Mouse (Mus musculus) kidney, adult 9 months (tissue): Measurements from ENCODE around the gene Sec14l3.
"Not testable (repeated sequence)": the region's sequence is repeated elsewhere in the genome, so short reads cannot be mapped to it uniquely, and the experiment has no call there.

Experiments
- DNase-seq: peaks from one replicate; pipeline ENCODE4 v3.0.0; 2022

Gene Sec14l3

DNA sequence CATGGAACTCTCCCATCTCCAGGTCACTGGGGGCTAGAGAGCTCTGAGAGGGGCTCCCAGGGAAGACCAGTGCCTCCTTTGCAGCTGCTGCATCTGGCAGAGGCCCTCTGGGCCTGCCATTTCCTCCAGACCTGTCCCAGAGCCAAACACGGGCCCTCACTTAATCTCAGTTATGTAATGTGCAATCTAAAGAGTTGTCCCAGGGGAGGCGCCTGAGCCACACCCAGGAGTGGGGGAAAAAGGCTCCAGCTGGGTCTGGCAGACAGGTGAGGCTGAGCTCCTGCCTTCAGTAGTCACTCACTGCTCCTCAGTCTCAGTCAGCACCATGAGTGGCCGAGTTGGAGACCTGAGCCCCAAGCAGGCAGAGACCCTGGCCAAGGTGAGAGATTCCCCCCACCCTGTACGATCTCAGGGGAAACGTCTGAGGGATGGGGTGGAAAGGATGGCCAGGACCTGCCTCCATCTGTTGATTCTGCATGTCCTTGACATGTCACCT, at the start of gene Sec14l3:
Gene Sec14l3, plus strand, starts transcription at position 215 of the 496 bp plus-strand sequence.
- no peak for DNase-seq

DNA sequence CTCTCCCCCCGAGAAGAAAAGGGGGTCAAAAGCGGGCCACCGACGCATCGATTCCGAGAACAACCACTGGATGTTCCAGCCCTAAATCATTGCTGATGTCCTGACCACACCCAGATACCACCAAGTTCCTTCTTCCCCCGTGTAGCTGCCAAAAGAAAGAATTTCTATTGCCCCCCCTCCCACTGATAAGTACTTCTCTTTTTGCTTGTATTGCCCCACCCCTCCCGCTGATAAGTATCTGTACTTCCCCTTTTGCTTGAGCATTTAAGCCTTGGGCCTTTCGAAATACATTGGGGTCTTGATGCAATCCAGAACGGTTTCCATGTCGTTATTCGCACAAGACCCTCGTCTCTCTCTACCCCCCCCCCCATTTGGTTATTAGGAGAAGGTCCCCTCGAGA, 48.8 kb upstream of the Sec14l3 start:
- DNase-seq, result not testable (repeated sequence)

DNA sequence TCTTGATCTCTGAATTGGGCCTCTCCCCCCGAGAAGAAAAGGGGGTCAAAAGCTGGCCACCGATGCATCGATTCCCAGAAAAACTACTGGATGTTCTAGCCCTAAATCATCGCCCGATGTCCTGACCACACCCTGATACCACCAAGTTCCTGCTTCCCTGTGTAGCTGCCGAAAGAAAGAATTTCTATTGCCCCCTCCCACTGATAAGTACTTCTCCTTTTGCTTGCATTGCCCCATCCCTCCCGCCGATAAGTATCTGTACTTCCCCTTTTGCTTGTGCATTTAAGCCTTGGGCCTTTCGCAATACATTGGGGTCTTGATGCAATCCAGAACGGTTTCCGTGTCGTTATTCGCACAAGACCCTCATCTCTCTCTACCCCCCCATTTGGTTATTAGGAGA, 42.5 kb upstream of the Sec14l3 start:
- DNase-seq, result not testable (repeated sequence)

DNA sequence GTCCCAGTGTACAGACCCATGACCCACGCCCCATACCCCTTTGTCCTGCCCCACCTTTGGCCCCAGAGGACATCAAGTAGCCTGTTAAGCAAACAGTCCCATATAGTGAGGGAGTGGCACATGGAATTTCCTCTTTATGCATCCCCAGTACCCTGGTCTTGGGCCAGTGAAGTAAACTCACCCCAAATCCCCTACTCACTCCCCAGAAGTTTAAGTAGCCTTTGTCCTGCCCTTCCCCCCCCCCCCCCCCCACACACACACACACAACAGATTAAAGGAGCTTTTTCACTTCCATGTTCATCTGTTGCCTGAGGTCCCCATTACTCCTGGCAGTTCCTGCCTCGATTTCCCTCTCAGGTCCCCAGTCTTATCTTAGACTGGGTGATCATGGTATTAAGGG, 41.3 kb upstream of the Sec14l3 start:
- no peak for DNase-seq

DNA sequence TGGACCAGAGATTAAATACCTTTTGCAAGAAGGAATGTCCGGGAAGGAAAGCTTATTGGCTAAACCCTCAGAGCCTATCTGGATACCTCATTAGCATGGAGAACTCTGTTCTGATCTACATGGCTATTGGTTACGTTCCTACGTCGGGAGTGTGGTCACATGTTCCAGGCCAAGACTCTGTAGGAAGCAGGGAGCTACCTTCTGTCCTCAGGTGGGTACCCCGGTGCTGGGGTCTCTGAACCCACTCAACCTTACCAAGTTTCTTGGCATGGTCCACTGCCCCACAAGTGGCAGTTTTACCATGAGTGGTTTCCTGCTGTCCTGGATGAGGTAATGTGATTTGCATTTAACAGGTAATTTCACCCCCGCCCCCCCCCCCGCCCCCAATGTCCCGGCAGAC, 37.6 kb upstream of the Sec14l3 start:
- no peak for DNase-seq

DNA sequence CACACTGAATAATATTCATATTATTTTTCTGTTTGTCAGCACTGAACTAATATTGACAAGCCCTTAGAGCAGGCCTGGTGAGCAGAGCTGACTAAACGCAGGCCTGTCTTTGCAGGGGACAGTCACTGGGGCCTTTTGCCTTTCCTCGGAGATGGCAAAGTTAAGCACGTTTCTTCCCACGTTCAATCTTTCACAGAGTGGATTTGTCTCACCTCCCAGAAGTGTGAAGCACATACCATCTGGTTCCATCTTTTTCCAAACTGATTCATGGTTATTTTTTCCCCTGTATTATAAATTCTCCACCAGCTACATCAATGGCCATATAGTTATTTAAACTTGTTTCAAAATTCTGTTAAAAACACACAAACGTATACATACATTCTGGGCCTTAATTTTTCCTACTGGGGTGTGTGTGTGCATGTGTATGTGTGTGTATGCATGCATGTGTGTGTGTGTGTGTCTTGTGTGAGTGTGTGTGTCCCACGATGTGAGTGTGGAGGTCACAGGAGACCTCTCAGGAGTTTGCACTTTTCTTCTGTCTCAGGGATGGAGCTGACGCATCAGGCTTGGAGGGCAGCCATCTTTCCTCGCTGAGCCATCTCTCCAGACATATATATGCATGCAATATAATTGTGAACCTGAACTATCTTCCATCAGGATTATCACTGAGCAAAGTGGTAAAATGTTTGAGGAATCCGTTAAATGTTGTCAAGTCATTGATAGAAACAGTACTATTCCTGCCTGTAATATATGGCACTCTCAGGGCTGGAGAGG, 36.9 kb upstream of the Sec14l3 start:
- DNase-seq, result no peak

DNA sequence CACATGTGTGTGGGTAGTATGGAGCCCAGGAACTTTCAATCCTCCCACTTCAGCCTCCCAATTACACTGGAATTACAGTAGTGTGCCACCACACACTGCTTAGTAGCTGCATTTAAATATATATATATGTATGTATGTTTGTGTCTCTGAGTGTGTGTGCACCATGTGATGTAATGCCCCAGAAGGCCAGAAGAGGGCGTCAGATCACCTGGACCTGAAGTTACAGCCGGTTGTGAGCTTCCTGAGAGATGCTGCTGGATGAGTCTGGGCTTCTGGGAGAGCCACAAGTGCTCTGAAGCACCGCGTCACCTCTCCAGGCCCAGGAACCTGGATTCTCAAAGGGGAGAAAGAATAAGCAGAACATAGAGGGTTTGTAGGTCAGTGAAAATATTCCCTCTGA, 35.3 kb upstream of the Sec14l3 start:
- DNase-seq, result no peak

DNA sequence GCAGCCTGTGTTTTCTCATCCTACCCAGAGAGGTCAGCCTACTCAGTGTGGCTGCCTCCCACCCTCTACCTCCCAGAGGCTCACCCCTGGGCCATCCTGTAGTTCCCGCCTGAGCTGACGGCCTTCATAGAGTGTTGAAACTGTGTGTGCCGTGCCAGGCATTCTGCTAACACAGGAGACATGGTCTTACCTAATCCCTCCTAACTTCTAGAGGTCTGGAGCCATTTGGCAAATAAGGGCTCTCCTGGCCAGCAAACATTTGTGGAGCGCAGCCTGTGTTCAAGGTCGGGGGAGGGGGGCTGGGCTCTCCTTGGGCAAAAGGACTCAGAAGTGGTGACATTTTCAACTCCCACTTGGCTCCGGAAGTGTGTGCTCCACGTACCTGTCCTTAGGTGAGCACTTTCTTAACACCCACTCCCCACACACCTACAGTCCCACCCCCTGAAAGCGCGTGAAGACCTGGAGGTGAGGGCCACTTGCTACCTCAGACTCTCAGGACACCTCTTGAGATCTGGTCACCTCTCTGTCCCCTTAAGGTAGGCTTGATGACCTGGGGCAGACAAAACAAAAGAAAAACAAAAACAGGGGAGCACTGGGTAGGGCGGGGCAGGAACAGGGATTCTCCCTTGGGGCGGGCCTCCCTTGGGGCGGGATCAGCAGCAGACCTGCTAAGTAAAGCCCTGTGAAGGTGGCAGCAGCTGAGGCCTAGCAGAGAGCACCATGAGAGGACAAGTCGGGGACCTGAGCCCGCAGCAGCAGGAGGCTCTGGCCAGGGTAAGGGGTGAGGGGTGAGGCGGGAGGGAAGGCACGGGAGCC, 33.3 kb upstream of the Sec14l3 start, which contains the start of gene Sec14l4:
Gene Sec14l4, plus strand, starts transcription at position 337 of the 816 bp plus-strand sequence.
- DNase-seq, result no peak

DNA sequence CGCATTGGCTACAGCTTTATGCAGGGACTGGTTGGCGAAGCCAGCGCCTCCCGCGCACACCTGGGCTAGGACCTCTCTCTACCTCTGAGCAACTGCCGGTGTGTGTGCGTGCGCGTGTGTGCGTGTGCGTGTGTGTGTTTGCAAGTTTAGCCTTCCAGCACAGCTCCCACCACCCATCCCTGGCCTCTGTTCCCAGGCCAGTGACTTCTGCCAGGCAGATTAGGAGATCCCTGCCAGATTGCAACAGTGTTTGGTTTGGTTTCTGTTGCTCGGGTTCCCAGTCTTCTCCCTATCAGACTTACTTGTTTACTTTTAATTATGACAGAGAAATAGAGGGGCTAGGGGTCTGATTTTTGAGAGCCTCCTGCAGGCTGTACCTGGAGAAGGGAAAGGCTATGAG, 32.7 kb upstream of the Sec14l3 start:
- DNase-seq, result no peak

DNA sequence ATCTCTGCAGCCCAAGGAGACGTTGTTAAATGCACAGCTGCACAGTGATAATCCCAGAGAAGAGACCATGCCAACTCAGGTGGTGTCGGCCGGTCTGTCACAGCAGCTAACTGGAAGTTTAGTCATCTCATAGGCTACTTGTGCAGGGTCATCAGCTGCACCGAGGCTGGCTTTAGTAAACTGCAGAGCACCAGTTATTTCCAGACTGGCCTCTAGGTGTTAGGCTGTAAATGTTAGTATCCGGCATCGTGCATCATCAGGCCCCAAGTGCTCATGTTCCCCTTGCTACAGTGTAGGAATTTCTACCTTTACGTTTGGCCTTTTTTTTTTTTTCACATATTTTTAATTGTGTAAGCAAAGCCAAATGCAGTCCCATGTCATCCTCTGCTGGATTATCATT, 31.2 kb upstream of the Sec14l3 start:
- DNase-seq, result no peak

DNA sequence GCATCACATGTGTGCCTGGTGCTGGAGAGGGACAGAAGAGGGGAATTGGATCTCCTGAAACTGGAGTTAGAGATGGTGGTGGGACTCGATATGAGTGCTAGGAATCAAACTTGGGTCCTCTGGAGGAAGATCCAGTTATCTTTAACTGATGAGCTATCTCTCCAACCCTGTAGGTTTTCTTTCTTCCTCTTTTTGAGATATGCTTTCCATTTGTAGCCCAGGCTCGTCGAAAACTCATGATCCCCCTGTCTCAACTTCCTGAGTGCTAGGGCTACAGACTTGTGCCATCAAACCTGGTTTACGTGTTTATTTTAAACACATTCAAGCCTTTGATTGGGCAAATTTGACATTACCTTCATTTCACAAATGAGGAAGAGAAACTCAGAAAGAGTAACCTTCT, 30.5 kb upstream of the Sec14l3 start:
- no peak for DNase-seq

DNA sequence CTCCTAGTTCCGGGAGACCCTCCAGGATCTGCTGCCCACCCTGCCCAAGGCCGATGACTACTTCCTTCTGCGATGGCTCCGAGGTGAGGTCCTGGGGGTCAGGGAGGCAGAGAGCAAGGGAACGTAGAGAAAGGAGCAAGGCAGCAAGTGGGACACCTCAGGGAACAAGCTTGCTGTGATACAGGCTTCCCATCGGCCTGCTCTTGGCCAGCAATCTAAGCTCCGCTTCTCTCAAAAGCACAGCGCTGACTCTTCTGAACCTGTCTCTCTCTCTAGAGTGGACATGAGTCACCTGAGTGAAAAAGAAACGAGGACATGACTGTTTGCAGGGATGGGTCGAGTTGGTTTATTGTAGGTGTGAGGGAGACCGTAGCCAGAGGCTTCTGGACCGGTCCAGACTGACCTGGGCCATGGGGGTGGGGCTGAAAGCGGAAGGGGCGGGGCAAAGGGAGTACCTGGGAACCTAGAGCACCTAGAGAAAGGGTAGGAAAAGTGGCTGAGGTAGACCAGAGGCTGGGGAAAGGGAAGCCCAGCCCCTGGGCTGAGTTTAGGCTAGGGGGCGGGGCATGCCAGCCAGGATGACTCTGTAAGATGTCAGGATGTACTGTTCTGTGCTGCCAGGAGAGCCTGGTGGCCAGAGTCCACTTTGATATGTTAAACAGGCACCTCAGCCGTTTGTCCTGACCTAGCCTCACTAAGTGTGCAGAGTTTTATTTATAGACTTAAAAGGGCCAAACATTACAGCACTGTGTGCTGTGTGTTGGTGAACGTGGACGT, 29.3 kb upstream of the Sec14l3 start:
- DNase-seq, result peak; percentile 57

DNA sequence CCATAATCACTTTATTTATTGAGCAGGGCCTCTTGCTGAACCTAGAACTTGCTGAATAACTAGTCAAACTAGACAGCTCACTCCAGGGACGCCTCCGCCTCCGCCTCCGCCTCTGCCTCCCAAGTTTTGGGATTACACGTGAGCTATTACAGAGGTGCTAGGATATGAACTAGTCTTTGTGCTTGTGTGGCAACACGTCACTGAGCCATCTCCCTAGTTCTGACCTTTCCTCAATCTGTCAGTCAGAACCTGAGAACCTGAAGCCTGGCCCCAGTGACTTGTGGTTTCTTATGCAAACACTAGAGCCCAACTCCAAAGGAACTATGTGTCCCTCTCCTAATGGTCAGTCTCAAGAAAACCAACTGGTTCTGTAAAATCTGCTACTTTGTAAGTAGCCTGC, 28.7 kb upstream of the Sec14l3 start:
- DNase-seq, result no peak

DNA sequence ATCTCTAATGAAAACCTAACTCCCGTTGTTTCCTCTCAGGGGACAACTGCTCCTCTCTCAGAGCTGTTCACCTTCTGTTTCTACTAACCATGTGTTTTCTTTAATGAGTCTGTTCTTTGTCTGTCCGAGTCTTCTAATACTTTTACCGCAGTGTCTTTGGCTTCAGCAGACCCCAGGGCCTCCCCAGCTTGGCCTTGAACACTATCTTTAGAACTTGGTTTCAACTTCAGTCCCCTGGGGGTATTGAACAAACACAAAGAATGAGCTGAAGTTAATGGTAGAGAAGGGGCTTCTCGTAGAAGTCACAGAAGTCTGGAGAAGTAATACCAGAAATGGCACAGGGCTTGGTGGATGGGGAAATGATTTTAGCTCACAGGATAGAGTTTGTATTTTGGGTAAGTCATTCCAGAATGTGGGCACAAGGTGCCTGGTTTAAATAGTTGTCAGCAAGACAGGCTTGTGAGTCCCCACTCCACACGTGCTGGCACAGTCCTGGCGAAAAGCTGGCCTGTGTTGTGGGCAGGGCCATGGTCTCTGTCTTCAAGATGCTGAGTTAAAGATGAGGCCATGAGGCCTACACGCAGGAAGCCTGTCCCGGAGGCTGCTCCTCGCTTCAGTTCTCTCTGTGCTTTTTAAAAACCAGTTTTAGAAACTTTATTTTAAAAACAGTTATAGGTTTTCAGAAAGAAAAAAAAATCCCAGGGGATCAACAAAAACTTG, 28.1 kb upstream of the Sec14l3 start:
- no peak for DNase-seq

DNA sequence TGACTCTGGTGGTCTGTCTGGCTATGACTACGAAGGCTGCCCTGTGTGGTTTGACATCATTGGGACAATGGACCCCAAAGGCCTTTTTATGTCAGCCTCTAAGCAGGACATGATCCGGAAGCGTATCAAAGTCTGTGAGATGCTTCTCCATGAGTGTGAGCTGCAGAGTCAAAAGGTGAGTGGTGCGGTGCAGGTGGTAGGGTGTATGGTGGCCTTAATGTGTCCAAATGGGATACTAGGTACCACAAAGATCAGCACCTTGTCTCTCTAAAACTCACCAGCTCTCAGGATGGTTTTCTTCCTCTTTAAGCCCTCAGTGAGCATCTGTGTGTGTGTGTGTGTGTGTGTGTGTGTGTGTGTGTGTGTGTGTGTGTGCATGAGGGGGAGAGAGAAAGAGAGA, 24.7 kb upstream of the Sec14l3 start:
- no peak for DNase-seq

DNA sequence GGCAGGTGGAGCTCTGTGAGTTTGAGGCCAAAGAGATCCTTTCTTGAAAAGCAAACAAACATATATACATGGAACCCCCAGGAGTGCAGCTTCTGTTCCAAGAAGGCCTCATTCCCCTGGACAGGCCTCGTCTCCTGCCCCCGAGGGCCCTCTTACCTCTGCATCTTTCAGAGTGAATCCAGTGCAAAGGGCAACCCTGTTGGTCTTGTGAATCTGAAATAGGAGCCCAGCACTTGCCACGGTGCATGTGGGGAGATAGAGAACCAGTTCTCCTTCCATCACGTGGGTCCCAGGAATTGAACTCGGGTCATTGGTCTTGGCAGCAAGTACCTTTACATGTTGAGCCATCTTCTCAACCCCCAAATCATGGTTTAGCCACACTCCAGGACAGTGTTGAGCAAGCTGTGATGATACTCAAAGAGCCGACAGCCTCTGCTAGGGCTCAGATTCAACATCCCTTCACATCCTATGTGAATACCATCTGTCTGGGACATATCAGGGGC, 23.5 kb upstream of the Sec14l3 start:
- DNase-seq, result no peak

DNA sequence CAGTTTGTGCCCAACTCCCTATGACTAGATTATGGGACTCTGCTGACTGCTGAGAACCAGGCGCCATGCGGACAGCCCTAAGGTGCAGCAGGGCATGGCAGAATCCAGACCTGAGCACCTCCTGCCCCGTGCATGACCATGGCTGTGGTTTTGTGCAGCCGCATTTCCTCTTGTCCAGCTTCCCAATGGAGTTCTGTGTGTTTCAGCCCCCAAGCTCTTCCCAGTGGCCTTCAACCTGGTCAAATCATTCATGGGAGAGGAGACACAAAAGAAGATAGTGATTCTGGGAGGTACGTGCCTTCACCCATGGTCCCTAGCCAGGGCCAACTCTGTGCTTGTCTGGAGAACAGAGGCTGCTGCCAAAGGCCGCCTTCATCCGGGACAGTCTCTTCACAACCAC, 21.6 kb upstream of the Sec14l3 start:
- no peak for DNase-seq

DNA sequence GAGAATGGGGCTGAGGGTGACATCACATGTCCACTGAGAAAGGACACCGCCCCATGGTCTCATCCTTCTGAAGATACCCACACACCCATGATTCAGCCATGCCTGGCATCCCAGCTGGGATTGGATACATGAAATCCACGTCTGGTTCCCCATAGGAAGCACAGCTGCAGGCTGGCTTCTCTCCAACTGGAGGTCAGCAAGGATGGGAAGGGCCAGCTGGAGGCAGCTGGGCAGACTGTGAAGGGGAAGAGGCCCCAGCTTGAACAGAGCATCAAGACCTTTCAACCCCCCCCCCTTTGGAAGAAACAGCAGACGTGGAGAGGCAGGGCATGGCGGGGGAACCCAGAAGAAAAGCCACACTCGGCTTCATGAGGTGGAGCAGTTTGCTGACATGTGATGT, 18.1 kb upstream of the Sec14l3 start:
- DNase-seq, result no peak

DNA sequence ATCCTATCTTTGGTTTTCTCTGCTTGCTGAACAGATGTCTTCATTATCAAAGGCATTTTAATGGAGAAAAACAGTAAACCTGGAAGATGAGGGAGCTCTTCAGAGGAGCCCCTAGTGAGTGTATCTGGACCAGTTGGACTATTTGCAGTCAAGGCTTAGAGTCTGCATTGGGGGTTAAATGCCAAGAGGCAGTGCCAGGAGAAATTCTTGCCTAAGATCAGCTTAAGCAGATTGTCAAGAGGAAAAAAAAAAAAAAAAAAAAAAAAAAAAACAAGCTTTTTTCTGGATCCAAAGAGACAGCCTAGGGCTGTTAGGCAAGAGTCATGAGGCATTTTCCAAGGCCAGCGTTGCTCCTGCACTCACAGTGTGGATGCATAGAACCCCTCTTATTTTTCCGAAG, 16.9 kb upstream of the Sec14l3 start:
- no peak for DNase-seq

DNA sequence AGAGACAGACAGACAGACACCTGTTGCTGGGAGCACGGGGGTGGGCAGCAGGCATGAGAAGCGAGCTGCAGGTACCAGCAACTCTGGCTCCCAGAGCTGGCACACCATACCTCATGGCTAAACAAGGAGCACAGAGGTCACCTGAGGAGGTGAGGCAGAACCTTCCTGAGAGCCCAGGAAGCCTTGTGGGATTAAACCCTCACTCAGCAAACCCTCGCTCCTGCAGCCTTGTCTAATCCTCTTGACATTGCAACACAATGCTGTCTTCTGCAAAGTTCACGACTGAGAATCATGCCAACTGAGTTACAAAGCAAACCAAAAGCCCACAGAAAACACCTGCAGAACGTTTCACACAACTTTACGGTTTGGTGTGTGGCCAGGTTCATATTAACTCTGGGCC, 16.2 kb upstream of the Sec14l3 start:
- no peak for DNase-seq

DNA sequence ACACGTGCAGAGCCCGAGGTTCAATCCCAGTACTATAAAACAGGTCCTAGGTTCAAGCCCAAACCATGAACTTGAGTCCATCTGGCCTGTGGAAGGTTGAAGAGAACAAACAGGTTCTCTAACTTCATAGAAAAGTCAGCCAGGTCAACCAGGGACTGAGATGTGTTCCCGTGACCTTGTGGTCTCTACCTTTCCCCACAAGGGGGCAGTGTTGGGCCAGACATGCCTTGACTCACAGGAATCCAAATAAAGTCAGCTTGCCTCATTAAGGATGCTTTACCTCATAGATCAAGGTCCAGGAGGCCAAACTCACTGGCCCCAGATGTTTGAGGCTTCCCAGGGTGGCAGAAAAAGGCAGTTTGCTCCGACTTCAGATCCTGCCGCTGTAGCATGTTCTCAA, 11.1 kb upstream of the Sec14l3 start:
- DNase-seq, result peak; percentile 90

DNA sequence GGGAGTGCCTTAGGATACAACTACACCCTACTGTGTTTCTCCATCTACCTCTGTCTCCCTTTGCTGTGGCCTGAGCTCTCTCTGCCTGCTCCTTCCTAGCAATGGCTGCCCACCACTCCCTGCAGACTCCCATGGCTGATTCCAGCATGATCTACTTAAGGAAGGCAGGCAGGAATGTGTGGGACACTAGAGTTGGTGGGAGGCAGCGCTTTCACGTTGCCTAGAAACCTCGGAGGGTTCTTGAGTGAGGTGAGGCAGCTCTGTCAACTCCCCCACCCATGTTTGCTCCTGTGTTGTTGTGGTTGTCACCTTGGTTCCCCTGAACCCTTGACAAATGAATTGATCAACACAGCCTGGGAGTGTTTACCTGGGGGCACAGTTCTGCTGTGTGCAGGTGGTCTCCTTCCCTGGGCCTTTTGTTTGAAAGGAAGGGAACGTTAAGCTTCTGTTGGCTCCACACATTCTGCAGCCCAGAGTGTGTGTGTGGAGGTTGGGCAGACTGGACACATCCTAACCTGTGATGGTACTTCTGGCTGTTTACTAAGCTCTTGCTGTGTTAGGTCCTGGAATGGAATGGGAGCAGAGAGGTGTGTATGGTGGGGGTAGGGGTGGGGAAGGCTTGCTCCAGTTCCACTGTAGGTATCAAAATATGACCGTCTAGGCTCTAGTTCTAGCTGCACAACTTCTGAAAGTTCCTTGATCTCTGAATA, 3.6 kb upstream of the Sec14l3 start:
- DNase-seq, result no peak
